Comparison of ENCODE assay signal across 30 mouse cellular contexts in the genomic region with DNA sequence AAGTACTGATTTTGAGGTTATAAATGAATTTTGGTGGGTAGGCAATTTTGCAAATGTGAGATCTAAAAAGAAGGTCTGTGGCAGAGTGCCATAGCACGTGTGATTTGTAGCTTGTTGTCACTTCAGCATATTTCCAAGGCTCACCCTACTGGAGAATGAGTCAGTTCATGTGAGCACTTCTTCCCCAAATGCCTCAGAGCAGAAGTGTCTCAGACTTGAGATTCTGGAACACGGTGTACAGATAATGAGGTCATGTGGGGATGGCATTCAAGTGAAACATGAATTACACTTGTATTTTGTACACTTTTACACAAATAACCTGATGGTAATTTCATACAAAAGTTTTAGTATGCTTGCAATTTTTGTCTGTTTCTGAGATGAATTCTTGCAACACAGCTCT. TPM values are rescaled to one million over a fixed set of nuclear protein-coding genes. Genes with fewer than 3 reads are reported as not detected.
DNase-seq lines count a peak whose midpoint lies in the region; ATAC-seq and TF ChIP-seq lines count a peak whose summit lies in the region.
"Had no signal": no experiment of that assay in that cellular context is flagged by ENCODE, and none has a peak within 500 bp of the region (broad histone marks: within the 10 kb centered on the region; RNA-seq: fewer than 3 reads in every experiment).

No protein-coding gene starts in this region.

- peak; percentile 65; the same call in 1 of the 2 replicates for TF ChIP-seq EP300 in lung, postnatal 0 days (IDR thresholded peaks at IDR 0.05)

- no peak for TF ChIP-seq CTCF in lung, postnatal 0 days (IDR thresholded peaks at IDR 0.05)

- peak; percentile 28 for DNase-seq in adrenal gland, adult 8-10 months
- no peak for DNase-seq in adrenal gland, postnatal 4 days (ENCODE audit: low spot score in 2 of 2)
- peak; percentile 17 for DNase-seq in lung, postnatal 0 days (ENCODE audit: low spot score)
- DNase-seq in lung, postnatal 14 days = no peak
- DNase-seq in adrenal gland, postnatal 36 days = peak; percentile 21 to 24
- DNase-seq in skeletal muscle tissue, adult 2 months (ENCODE audit: low read depth, low spot score) = peak; percentile 28
- DNase-seq in left cerebral cortex, postnatal 10 days (ENCODE audit: extremely low spot score in 1 of 2, low spot score in 2 of 2) = no peak
- DNase-seq in forebrain, embryonic 14.5 days (ENCODE audit: low spot score) = no peak
- DNase-seq: cerebellum, adult 2 months; cerebellum, postnatal 14 days; forebrain, postnatal 0 days; gastrocnemius, postnatal 25 days; kidney, adult 11 months; kidney, postnatal 14 days; layer of hippocampus, adult 9-11 months; liver, embryonic 13.5 days; lung, embryonic 14.5 days; lung, postnatal 4 days; midbrain, embryonic 14.5 days; retina, postnatal 1 day; right cerebral cortex, postnatal 14 days; thymus, adult 18-20 months; thymus, postnatal 36 days had no signal

- H3K27ac ChIP-seq in lung, postnatal 0 days (ENCODE audit: low read length) = no peak overlapping the region
- no peak overlapping the region for H3K27ac ChIP-seq in forebrain, embryonic 14.5 days (ENCODE audit: low read depth, low read length)
- H3K27ac ChIP-seq: hindbrain, embryonic 15.5 days; limb, embryonic 12.5 days; liver, embryonic 13.5 days; stomach, embryonic 15.5 days had no signal

- intact Hi-C loops in left cerebral cortex, postnatal 10 days (cut with DNase I) = no loop called here

- no peaks in the 10 kb centered on the region for H3K27me3 ChIP-seq in lung, postnatal 0 days (replicated peaks; ENCODE audit: insufficient read depth, low read length)
- H3K27me3 ChIP-seq in forebrain, embryonic 14.5 days (replicated peaks; ENCODE audit: control insufficient read depth, insufficient read depth, low read length) = no peaks in the 10 kb centered on the region
- H3K27me3 ChIP-seq: heart, embryonic 12.5 days; hindbrain, embryonic 15.5 days; limb, embryonic 12.5 days; liver, embryonic 13.5 days; stomach, embryonic 15.5 days had no signal

- H3K36me3 ChIP-seq in lung, postnatal 0 days (ENCODE audit: insufficient read depth, low read length) = no peaks in the 10 kb centered on the region
- peaks cover 5% of the 10 kb centered on the region; the same call in 1 of the 2 replicates for H3K36me3 ChIP-seq in forebrain, embryonic 14.5 days (ENCODE audit: control insufficient read depth, insufficient read depth, low read length)
- H3K36me3 ChIP-seq: hindbrain, embryonic 15.5 days; liver, embryonic 13.5 days; stomach, embryonic 15.5 days had no signal

- H3K4me1 ChIP-seq in lung, postnatal 0 days (ENCODE audit: insufficient read depth, low read depth, low read length) = peaks cover 3% of the 10 kb centered on the region; the same call in 1 of the 2 replicates
- no peaks in the 10 kb centered on the region for H3K4me1 ChIP-seq in forebrain, embryonic 14.5 days (ENCODE audit: control insufficient read depth, insufficient read depth, low read length)
- H3K4me1 ChIP-seq: stomach, embryonic 15.5 days had no signal

- H3K4me2 ChIP-seq in lung, postnatal 0 days (replicated peaks; ENCODE audit: low read depth, low read length) = no peak overlapping the region
- H3K4me2 ChIP-seq in forebrain, embryonic 14.5 days (ENCODE audit: low read length) = no peak overlapping the region
- H3K4me2 ChIP-seq: heart, embryonic 12.5 days; hindbrain, embryonic 15.5 days; limb, embryonic 12.5 days; liver, embryonic 13.5 days; lung, embryonic 14.5 days; stomach, embryonic 15.5 days had no signal

- no peaks in the 10 kb centered on the region for H3K9me3 ChIP-seq in lung, postnatal 0 days (ENCODE audit: low read length)
- H3K9me3 ChIP-seq in forebrain, embryonic 14.5 days (replicated peaks; ENCODE audit: control insufficient read depth, low read length) = no peaks in the 10 kb centered on the region
- H3K9me3 ChIP-seq: heart, embryonic 12.5 days; hindbrain, embryonic 15.5 days; limb, embryonic 12.5 days; liver, embryonic 13.5 days; stomach, embryonic 15.5 days had no signal

- no peak overlapping the region for H3K4me3 ChIP-seq in lung, postnatal 0 days (ENCODE audit: low read depth, low read length)
- no peak overlapping the region for H3K4me3 ChIP-seq in forebrain, embryonic 14.5 days (ENCODE audit: low read depth, low read length)
- H3K4me3 ChIP-seq: erythroblast, embryonic 14.5 days; heart, embryonic 12.5 days; hindbrain, embryonic 15.5 days; limb, embryonic 12.5 days; liver, embryonic 13.5 days; stomach, embryonic 15.5 days had no signal

- WGBS in lung, postnatal 0 days = 66% methylated on average over 2 of the region's 2 CpGs
- WGBS in forebrain, embryonic 14.5 days = 79% methylated on average over 2 of the region's 2 CpGs

- ATAC-seq in lung, postnatal 0 days = peak; percentile 53
- no peak for ATAC-seq in forebrain, embryonic 14.5 days
- ATAC-seq: activated CD4-positive, CD25-positive, alpha-beta regulatory T cell, adult 4 months; forebrain, postnatal 0 days; inflammation-experienced regulatory T-cells, adult 6 months had no signal

- no peak overlapping the region for H3K9ac ChIP-seq in lung, postnatal 0 days (replicated peaks; ENCODE audit: low read depth)
- H3K9ac ChIP-seq in forebrain, embryonic 14.5 days (ENCODE audit: low read length) = no peak overlapping the region
- H3K9ac ChIP-seq: forebrain, postnatal 0 days; heart, embryonic 12.5 days; hindbrain, embryonic 15.5 days; limb, embryonic 12.5 days; liver, embryonic 13.5 days; lung, embryonic 14.5 days; stomach, embryonic 15.5 days had no signal

RNA-seq across cellular contexts. Expression of a gene that starts 7.7 kb away (rescaled TPM):
- 10 to 100 TPM; 17.4 to 27.4 (median 19.6) TPM for total RNA-seq in adrenal gland, adult 8-10 months (2022)
- total RNA-seq in adrenal gland, postnatal 4 days (2021) = 10 to 100 TPM; 26.4 to 30.7 TPM
- polyA plus RNA-seq in lung, postnatal 0 days (2015; fragmentation: Nextera tagmentation; extraction: Ambion mirVana) = 11.1 and 11.7 TPM in 2 replicates
- total RNA-seq in adrenal gland, postnatal 36 days (2021) = 10 to 100 TPM; 13.9 to 16.4 TPM
- 10 to 100 TPM; 13.5 to 17.2 TPM for total RNA-seq in left cerebral cortex, postnatal 10 days (2021)
- 13.4 and 14.7 TPM in 2 replicates for polyA plus RNA-seq in forebrain, embryonic 14.5 days (2014; fragmentation: Nextera tagmentation; extraction: Ambion mirVana)

RNA-seq across cellular contexts. Expression of a gene that starts 8.0 kb away (rescaled TPM):
- total RNA-seq in adrenal gland, adult 8-10 months (2022) = 10 to 100 TPM; 39.6 to 65.2 (median 55.0) TPM
- 10 to 100 TPM; 46.0 to 60.7 TPM for total RNA-seq in adrenal gland, postnatal 4 days (2021)
- polyA plus RNA-seq in lung, postnatal 0 days (2015; fragmentation: Nextera tagmentation; extraction: Ambion mirVana) = 22.2 and 31.8 TPM in 2 replicates
- total RNA-seq in adrenal gland, postnatal 36 days (2021) = 10 to 100 TPM; 59.7 to 76.6 TPM
- 10 to 100 TPM; 17.9 to 25.8 TPM for total RNA-seq in left cerebral cortex, postnatal 10 days (2021)
- polyA plus RNA-seq in forebrain, embryonic 14.5 days (2014; fragmentation: Nextera tagmentation; extraction: Ambion mirVana) = 36.6 and 37.0 TPM in 2 replicates

RNA-seq across cellular contexts. Expression of a gene that starts 24.4 kb away (rescaled TPM):
- 10 to 100 TPM; 13.6 to 17.6 (median 16.3) TPM for total RNA-seq in adrenal gland, adult 8-10 months (2022)
- 10 to 100 TPM; 19.6 to 23.6 TPM for total RNA-seq in adrenal gland, postnatal 4 days (2021)
- 18.8 and 22.3 TPM in 2 replicates for polyA plus RNA-seq in lung, postnatal 0 days (2015; fragmentation: Nextera tagmentation; extraction: Ambion mirVana)
- total RNA-seq in adrenal gland, postnatal 36 days (2021) = 10 to 100 TPM; 13.3 to 13.4 TPM
- 10 to 100 TPM; 71.0 to 75.2 TPM for total RNA-seq in left cerebral cortex, postnatal 10 days (2021)
- polyA plus RNA-seq in forebrain, embryonic 14.5 days (2014; fragmentation: Nextera tagmentation; extraction: Ambion mirVana) = 140 and 171 TPM in 2 replicates

Comparison
In these comparisons a context has a peak if more than half of its experiments do, and no peak if none do; other contexts are left out.
1. DNase-seq: peak in adrenal gland, adult 8-10 months (single experiment), lung, postnatal 0 days (single experiment), adrenal gland, postnatal 36 days (2 of 2) and skeletal muscle tissue, adult 2 months (single experiment); none in adrenal gland, postnatal 4 days (0 of 2), lung, postnatal 14 days (single experiment), left cerebral cortex, postnatal 10 days (0 of 2) and forebrain, embryonic 14.5 days (single experiment).